Mouse (Mus musculus): ENCODE results near the gene Rtn4r.

Gene Rtn4r

GRCm38 (mm10) chr16:18127241-18127861 is at the start of gene Rtn4r:
Rtn4r (plus strand) TSS chr16:18127642.
- in situ Hi-C loops (cut with MboI; ENCODE audit: low sequenced_read_pairs), result no loop called here

DNA sequence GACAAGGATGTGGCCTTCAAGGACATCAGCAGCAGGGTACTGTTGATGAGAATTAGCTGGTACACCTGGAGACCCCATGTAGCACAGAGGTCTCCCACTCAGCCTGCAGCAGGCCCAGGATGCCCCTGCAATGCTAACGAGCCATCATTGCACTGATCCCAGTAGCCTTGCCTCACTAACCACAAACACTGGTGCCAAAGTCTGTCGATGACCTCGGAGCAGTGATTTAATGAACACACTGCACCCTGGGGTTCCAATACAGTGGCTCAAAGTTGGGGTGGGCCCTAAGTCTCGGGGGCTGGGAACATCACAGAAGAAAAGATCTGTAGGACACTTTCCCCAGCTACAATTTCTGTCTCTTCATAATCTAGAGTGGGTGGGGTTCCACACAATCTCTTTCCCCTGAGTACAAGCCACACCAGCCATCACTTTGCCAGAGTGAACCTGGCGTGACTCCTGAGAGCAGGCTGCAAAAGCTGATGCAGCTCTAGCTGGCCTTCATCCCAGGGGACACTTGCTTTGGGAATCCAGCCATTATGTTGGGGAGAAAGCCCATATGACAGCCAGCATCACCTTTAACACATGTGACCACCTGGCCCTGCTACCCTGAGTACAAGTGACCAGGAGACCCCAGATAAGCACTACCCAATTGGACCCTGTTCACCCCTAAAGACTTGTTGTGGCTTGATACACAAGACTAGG is 49.0 kb upstream of the Rtn4r start:
- in situ Hi-C loops (cut with MboI; ENCODE audit: low sequenced_read_pairs), result no loop called here

- in situ Hi-C loops (cut with MboI; ENCODE audit: low sequenced_read_pairs), result no loop called here
Measured at GRCm38 (mm10) chr16:18079300-18079699, 48.1 kb upstream of the Rtn4r start.

GRCm38 (mm10) chr16:18080171-18080570 is 47.3 kb upstream of the Rtn4r start:
- in situ Hi-C loops (cut with MboI; ENCODE audit: low sequenced_read_pairs), result no loop called here

- in situ Hi-C loops (cut with MboI; ENCODE audit: low sequenced_read_pairs), result no loop called here
Measured at GRCm38 (mm10) chr16:18081149-18081827, 46.2 kb upstream of the Rtn4r start.

DNA sequence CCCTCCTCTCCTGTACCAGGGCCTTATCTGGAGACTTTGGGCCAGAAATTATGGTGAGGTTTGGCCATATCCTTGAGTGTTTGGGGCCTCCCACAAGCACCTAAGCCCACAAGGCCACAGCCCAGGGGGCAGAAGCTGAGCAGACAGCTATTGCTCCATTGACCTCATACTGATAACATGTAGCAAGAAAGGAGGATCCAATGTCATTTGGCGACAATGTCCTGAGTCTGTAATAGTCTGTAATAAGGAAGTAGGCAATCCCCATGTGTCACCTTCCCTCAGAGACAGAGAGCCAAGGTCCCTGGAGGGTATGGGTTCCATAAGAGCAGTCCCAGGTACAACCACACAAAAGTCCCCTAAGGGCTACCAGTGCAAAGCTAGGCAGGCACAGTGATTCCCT is 45.2 kb upstream of the Rtn4r start:
- in situ Hi-C loops (cut with MboI; ENCODE audit: low sequenced_read_pairs), result no loop called here

- in situ Hi-C loops (cut with MboI; ENCODE audit: low sequenced_read_pairs), result no loop called here
Measured at GRCm38 (mm10) chr16:18083231-18083951, 44.1 kb upstream of the Rtn4r start.

DNA sequence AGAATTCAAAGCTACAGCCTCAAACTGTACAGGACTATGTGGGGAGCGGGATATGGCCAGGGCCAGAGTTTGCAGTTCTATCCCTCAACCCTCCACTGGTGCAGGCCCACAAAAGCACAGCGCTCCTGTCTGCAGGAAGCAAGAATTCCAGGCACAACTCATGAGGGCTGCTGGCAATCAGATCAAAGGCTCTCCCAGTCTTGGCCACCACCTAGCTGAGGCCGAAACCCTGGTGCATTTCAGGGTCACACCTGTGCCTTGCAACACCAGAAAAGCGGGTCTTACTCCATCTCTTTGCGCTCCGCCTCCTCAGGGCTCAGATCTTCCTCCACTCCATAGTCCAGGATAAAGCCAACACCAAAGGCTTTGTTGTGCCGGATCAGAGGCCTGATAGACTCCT is 43.2 kb upstream of the Rtn4r start:
- in situ Hi-C loops (cut with MboI; ENCODE audit: low sequenced_read_pairs), result no loop called here

- in situ Hi-C loops (cut with MboI; ENCODE audit: low sequenced_read_pairs), result no loop called here
Measured at GRCm38 (mm10) chr16:18087101-18087500, 40.3 kb upstream of the Rtn4r start.

DNA sequence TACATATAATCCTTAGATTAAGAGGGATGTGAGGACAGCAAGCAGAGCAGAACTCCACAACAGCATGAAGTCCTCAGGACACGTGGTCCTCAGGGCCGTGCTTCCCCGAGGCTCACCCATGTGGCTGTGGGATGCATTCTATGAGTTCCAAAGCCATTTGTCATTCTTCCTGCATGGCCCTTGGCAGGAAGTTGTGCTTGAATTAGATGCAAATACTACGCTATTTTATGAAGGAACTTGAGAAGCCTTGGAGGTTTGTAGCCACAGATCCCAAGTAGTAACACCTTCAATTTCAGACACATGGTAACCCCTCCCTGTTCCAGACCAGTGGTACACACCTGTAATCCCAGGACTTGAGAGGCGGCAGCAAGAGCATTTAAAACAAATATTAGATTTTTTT is 31.1 kb upstream of the Rtn4r start:
- in situ Hi-C loops (cut with MboI; ENCODE audit: low sequenced_read_pairs), result no loop called here

DNA sequence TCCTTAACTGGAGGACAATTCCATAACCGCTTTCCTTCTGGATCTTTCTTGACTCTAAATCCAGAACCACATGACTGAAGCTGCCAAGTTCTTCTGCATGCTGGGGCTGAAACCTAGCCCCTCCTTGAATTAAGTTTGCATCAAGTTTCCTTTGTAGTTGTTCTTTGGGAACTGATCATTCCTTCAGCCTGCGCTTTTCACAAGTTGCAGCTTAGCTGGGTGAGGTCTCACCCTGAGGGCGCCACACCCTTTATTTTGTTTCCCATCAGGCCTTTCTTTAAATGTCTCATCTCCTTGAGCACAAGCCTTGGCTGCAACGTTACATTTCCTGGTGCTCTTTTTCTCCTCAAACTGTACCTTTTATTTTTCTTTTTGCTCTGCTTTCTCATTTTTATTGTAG is 24.6 kb upstream of the Rtn4r start:
- in situ Hi-C loops (cut with MboI; ENCODE audit: low sequenced_read_pairs), result loop anchor here (10.0 kb wide), 1 partner anchor 112 kb away; the partner anchor contains the start of gene Ccdc188

- in situ Hi-C loops (cut with MboI; ENCODE audit: low sequenced_read_pairs), result loop anchor here (10.0 kb wide), 1 partner anchor 111 kb away; the partner anchor contains the start of gene Ccdc188
Measured at GRCm38 (mm10) chr16:18103366-18103765, 24.1 kb upstream of the Rtn4r start.

- in situ Hi-C loops (cut with MboI; ENCODE audit: low sequenced_read_pairs), result loop anchor here (10.0 kb wide), 1 partner anchor 111 kb away; the partner anchor contains the start of gene Ccdc188
Measured at GRCm38 (mm10) chr16:18103808-18104207, 23.6 kb upstream of the Rtn4r start.

GRCm38 (mm10) chr16:18108221-18108966 is 19.0 kb upstream of the Rtn4r start:
- in situ Hi-C loops (cut with MboI; ENCODE audit: low sequenced_read_pairs), result loop anchor here (10.0 kb wide), 1 partner anchor 106 kb away; the partner anchor contains the start of gene Ccdc188

DNA sequence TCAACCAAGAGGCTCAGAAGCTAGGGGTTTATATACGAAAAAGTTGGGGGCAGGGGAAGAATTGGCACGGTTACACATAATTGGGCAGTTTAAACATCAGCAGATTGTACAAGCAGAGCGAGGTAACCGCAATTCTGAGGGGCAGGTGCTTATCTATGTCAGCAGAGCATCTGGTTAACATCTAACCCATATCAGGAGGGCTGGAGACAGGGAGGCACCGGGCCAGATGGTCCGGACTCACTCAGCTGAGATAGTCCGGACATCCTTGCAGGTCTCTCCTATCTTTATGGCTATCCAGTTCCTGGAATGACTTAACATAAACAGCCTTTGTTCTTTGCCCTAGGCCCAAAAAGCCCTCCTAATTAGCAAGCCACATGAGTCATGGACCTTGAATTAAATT is 16.4 kb upstream of the Rtn4r start:
- in situ Hi-C loops (cut with MboI; ENCODE audit: low sequenced_read_pairs), result no loop called here

- in situ Hi-C loops (cut with MboI; ENCODE audit: low sequenced_read_pairs), result no loop called here
Measured at GRCm38 (mm10) chr16:18116467-18116866, 11.0 kb upstream of the Rtn4r start.

- in situ Hi-C loops (cut with MboI; ENCODE audit: low sequenced_read_pairs), result no loop called here
Measured at GRCm38 (mm10) chr16:18118285-18118684, 9.2 kb upstream of the Rtn4r start.

GRCm38 (mm10) chr16:18119031-18119730 is 8.3 kb upstream of the Rtn4r start:
- in situ Hi-C loops (cut with MboI; ENCODE audit: low sequenced_read_pairs), result no loop called here

DNA sequence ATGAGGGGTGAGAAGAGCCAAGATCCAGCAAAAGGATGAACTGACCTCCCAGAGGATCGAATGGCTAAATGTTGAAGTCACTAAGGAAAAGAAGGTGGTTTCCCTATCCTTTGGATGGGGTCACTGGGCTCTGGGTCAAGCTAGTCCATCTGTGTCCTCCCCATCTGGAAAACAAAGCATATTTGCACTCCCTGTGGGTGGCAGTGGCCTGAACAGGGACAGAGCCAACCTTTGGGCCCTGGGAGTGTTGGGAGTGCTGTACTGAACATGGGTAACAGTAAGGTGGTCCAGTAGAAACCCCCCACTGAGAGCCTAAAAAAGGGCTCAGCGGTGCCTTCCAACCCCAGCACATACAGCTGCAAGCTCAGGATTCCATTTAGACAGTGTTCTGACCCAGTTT is 4.7 kb upstream of the Rtn4r start:
- in situ Hi-C loops (cut with MboI; ENCODE audit: low sequenced_read_pairs), result no loop called here

- in situ Hi-C loops (cut with MboI; ENCODE audit: low sequenced_read_pairs), result no loop called here
Measured at GRCm38 (mm10) chr16:18123471-18123870, 4.0 kb upstream of the Rtn4r start.

Data from CH12F3 (cell line).